Mouse (Mus musculus): ENCODE data around the gene Depdc5. TPM values are rescaled to one million over a fixed set of nuclear protein-coding genes. Genes with fewer than 3 reads are reported as not detected.

Depdc5 gene
- polyA plus RNA-seq, 1 experiment: 7.5 TPM

- Histone ChIP-seq H3K4me3 (ENCODE audit: low read depth, low read length) (peak overlapping the region; percentile 32), H3K27me3 (ENCODE audit: control insufficient read depth, insufficient read depth, low read length) (no peaks in the 10 kb centered on the region), H3K27ac (ENCODE audit: insufficient read depth, low read depth, low read length) (no peak overlapping the region), H3K4me1 (ENCODE audit: control insufficient read depth, insufficient read depth, insufficient read length, low read length) (no peaks in the 10 kb centered on the region), H3K36me3 (ENCODE audit: control insufficient read depth, insufficient read depth, low read length) (no peaks in the 10 kb centered on the region)
- no peak for TF ChIP-seq POLR2A (IDR thresholded peaks at IDR 0.05; ENCODE audit: low read depth, low read length)
- no peak for TF ChIP-seq CTCF (IDR thresholded peaks at IDR 0.05; ENCODE audit: extremely low read depth, insufficient read length, insufficient replicate concordance, low read depth, low read length)
- 2% methylated on average over 6 of the region's 6 CpGs for WGBS
Observed at GRCm38 (mm10) chr5:32857781-32858220, 5.7 kb upstream of the Depdc5 start.

- Histone ChIP-seq H3K36me3 (ENCODE audit: control insufficient read depth, insufficient read depth, low read length) (no peaks in the 10 kb centered on the region), H3K4me1 (ENCODE audit: control insufficient read depth, insufficient read depth, insufficient read length, low read length) (no peaks in the 10 kb centered on the region), H3K27me3 (ENCODE audit: control insufficient read depth, insufficient read depth, low read length) (no peaks in the 10 kb centered on the region), H3K27ac (ENCODE audit: insufficient read depth, low read depth, low read length) (no peak overlapping the region), H3K4me3 (ENCODE audit: low read depth, low read length) (no peak overlapping the region)
- 90% methylated on average over 1 of the region's 1 CpGs for WGBS
- TF ChIP-seq CTCF (IDR thresholded peaks at IDR 0.05; ENCODE audit: extremely low read depth, insufficient read length, insufficient replicate concordance, low read depth, low read length): no peak
- no peak for TF ChIP-seq POLR2A (IDR thresholded peaks at IDR 0.05; ENCODE audit: low read depth, low read length)
Observed at GRCm38 (mm10) chr5:32861082-32861481, 2.4 kb upstream of the Depdc5 start.

- H3K27ac ChIP-seq (ENCODE audit: insufficient read depth, low read depth, low read length): no peak overlapping the region
- H3K36me3 ChIP-seq (ENCODE audit: control insufficient read depth, insufficient read depth, low read length): peaks cover 2% of the 10 kb centered on the region; the same call in 1 of the 2 replicates
- no peaks in the 10 kb centered on the region for H3K27me3 ChIP-seq (ENCODE audit: control insufficient read depth, insufficient read depth, low read length)
- H3K4me1 ChIP-seq (ENCODE audit: control insufficient read depth, insufficient read depth, insufficient read length, low read length): no peaks in the 10 kb centered on the region
- H3K4me3 ChIP-seq (ENCODE audit: low read depth, low read length): no peak overlapping the region
- WGBS: 24% methylated on average over 6 of the region's 6 CpGs
- TF ChIP-seq CTCF (IDR thresholded peaks at IDR 0.05; ENCODE audit: extremely low read depth, insufficient read length, insufficient replicate concordance, low read depth, low read length) (no peak), POLR2A (IDR thresholded peaks at IDR 0.05; ENCODE audit: low read depth, low read length) (no peak)
Observed at GRCm38 (mm10) chr5:32862469-32863132, 900 bp upstream of the Depdc5 start.

GRCm38 (mm10) chr5:32869389-32870024 is 6.0 kb downstream of the Depdc5 start:
- no peaks in the 10 kb centered on the region for H3K27me3 ChIP-seq (ENCODE audit: control insufficient read depth, insufficient read depth, low read length)
- peaks cover 11% of the 10 kb centered on the region for H3K36me3 ChIP-seq (ENCODE audit: control insufficient read depth, insufficient read depth, low read length)
- TF ChIP-seq POLR2A (IDR thresholded peaks at IDR 0.05; ENCODE audit: low read depth, low read length) (no peak), CTCF (IDR thresholded peaks at IDR 0.05; ENCODE audit: extremely low read depth, insufficient read length, insufficient replicate concordance, low read depth, low read length) (no peak)
- no peak overlapping the region for H3K4me3 ChIP-seq (ENCODE audit: low read depth, low read length)
- 93% methylated on average over 5 of the region's 5 CpGs for WGBS
- H3K4me1 ChIP-seq (ENCODE audit: control insufficient read depth, insufficient read depth, insufficient read length, low read length): no peaks in the 10 kb centered on the region
- H3K27ac ChIP-seq (ENCODE audit: insufficient read depth, low read depth, low read length): no peak overlapping the region

GRCm38 (mm10) chr5:32872346-32872745 is 8.8 kb downstream of the Depdc5 start:
- no peak overlapping the region for H3K4me3 ChIP-seq (ENCODE audit: low read depth, low read length)
- 94% methylated on average over 5 of the region's 5 CpGs for WGBS

GRCm38 (mm10) chr5:32886739-32887138 is 23.2 kb downstream of the Depdc5 start:
- Histone ChIP-seq H3K4me3 (ENCODE audit: low read depth, low read length) (no peak overlapping the region), H3K27me3 (ENCODE audit: control insufficient read depth, insufficient read depth, low read length) (no peaks in the 10 kb centered on the region), H3K36me3 (ENCODE audit: control insufficient read depth, insufficient read depth, low read length) (peaks cover 24% of the 10 kb centered on the region), H3K27ac (ENCODE audit: insufficient read depth, low read depth, low read length) (no peak overlapping the region), H3K4me1 (ENCODE audit: control insufficient read depth, insufficient read depth, insufficient read length, low read length) (no peaks in the 10 kb centered on the region)
- TF ChIP-seq CTCF (IDR thresholded peaks at IDR 0.05; ENCODE audit: extremely low read depth, insufficient read length, insufficient replicate concordance, low read depth, low read length): no peak
- TF ChIP-seq POLR2A (IDR thresholded peaks at IDR 0.05; ENCODE audit: low read depth, low read length): no peak
- WGBS: 70% methylated on average over 3 of the region's 3 CpGs

More at GRCm38 (mm10) chr5:32872346-32872745, 8.8 kb downstream of the Depdc5 start:
- no peak for TF ChIP-seq CTCF (IDR thresholded peaks at IDR 0.05; ENCODE audit: extremely low read depth, insufficient read length, insufficient replicate concordance, low read depth, low read length)
- no peak for TF ChIP-seq POLR2A (IDR thresholded peaks at IDR 0.05; ENCODE audit: low read depth, low read length)
- Histone ChIP-seq H3K36me3 (ENCODE audit: control insufficient read depth, insufficient read depth, low read length) (peaks cover 17% of the 10 kb centered on the region), H3K27ac (ENCODE audit: insufficient read depth, low read depth, low read length) (no peak overlapping the region), H3K4me1 (ENCODE audit: control insufficient read depth, insufficient read depth, insufficient read length, low read length) (no peaks in the 10 kb centered on the region), H3K27me3 (ENCODE audit: control insufficient read depth, insufficient read depth, low read length) (no peaks in the 10 kb centered on the region)

GRCm38 (mm10) chr5:32907496-32907895 is 44.0 kb downstream of the Depdc5 start:
- TF ChIP-seq CTCF (IDR thresholded peaks at IDR 0.05; ENCODE audit: extremely low read depth, insufficient read length, insufficient replicate concordance, low read depth, low read length) (no peak), POLR2A (IDR thresholded peaks at IDR 0.05; ENCODE audit: low read depth, low read length) (no peak)
- 34% methylated on average over 1 of the region's 1 CpGs for WGBS
- no peaks in the 10 kb centered on the region for H3K4me1 ChIP-seq (ENCODE audit: control insufficient read depth, insufficient read depth, insufficient read length, low read length)
- no peak overlapping the region for H3K4me3 ChIP-seq (ENCODE audit: low read depth, low read length)
- H3K27me3 ChIP-seq (ENCODE audit: control insufficient read depth, insufficient read depth, low read length): no peaks in the 10 kb centered on the region
- H3K27ac ChIP-seq (ENCODE audit: insufficient read depth, low read depth, low read length): no peak overlapping the region
- H3K36me3 ChIP-seq (ENCODE audit: control insufficient read depth, insufficient read depth, low read length): peaks cover 24% of the 10 kb centered on the region
